Mouse (Mus musculus): ENCODE results near the gene Crtap. TPM values are rescaled to one million over a fixed set of nuclear protein-coding genes. Genes with fewer than 3 reads are reported as not detected.

Crtap gene
- total RNA-seq, 1 experiment, result 106 TPM

- Histone ChIP-seq H3K4me3 (ENCODE audit: insufficient read depth in 1 of 2, low read depth in 1 of 2, low read length in 2 of 2, poor library complexity in 1 of 2, severe bottlenecking in 1 of 2) (no peak overlapping the region), H3K27ac (ENCODE audit: insufficient read depth, low read depth, low read length, poor library complexity, severe bottlenecking) (no peak overlapping the region), H3K9me3 (ENCODE audit: control insufficient read depth, insufficient read depth, low read depth, low read length) (no peaks in the 10 kb centered on the region), H3K9ac (ENCODE audit: insufficient read depth, low read depth, low read length, poor library complexity, severe bottlenecking) (no peak overlapping the region), H3K36me3 (ENCODE audit: control insufficient read depth, insufficient read depth, low read length, poor library complexity, severe bottlenecking) (no peaks in the 10 kb centered on the region), H3K4me1 (ENCODE audit: control insufficient read depth in 2 of 2, insufficient read depth in 2 of 2, low read length in 2 of 2, poor library complexity in 1 of 2) (no peaks in the 10 kb centered on the region)
- TF ChIP-seq HCFC1 (IDR thresholded peaks at IDR 0.05; ENCODE audit: borderline replicate concordance, insufficient read depth, low read length) (no peak), MAFK (IDR thresholded peaks at IDR 0.05; ENCODE audit: insufficient read depth, low read depth, low read length) (no peak), ZNF384 (IDR thresholded peaks at IDR 0.05; ENCODE audit: low read depth, low read length) (no peak), CHD2 (IDR thresholded peaks at IDR 0.05; ENCODE audit: low read depth, low read length) (no peak), ZC3H11A (IDR thresholded peaks at IDR 0.05; ENCODE audit: borderline replicate concordance, low read depth, low read length) (no peak)
- no peak for DNase-seq (ENCODE audit: low read depth, low spot score)
- in situ Hi-C loops (cut with MboI; ENCODE audit: low sequenced_read_pairs in 2 of 2, unreplicated experiment in 2 of 2), result no loop called here
Measured at GRCm38 (mm10) chr9:114326011-114326748, 64.3 kb downstream of the Crtap start.

Other genes with a start within 250 kb of the Crtap start
- gene Bcl2a1c, start 60.5 kb downstream of the Crtap start, total RNA-seq (2012; rRNA removed), result not detected in 2 replicates
- 36.0 and 44.6 TPM in 2 replicates for gene Glb1, start 10.4 kb upstream of the Crtap start, total RNA-seq (2012; rRNA removed)
- gene Tmppe, start 10.4 kb upstream of the Crtap start, total RNA-seq (2012; rRNA removed), result 37.3 and 47.1 TPM in 2 replicates
- gene Ccr4, start 114.2 kb upstream of the Crtap start, total RNA-seq (2012; rRNA removed), result 1.4 and 1.8 TPM in 2 replicates
- gene C130032M10Rik, start 125.0 kb upstream of the Crtap start, total RNA-seq (2012; rRNA removed), result 1.8 and 2.7 TPM in 2 replicates
- gene Trim71, start 173.7 kb upstream of the Crtap start, total RNA-seq (2012; rRNA removed), result 132 and 141 TPM in 2 replicates
- gene Cnot10, start 249.5 kb upstream of the Crtap start, total RNA-seq (2012; rRNA removed), result 73.0 and 73.4 TPM in 2 replicates